Mouse (Mus musculus) stomach, adult 2 months (tissue): ENCODE results near the gene Nptxr. TPM values are rescaled to one million over a fixed set of nuclear protein-coding genes. Genes with fewer than 3 reads are reported as not detected.

Experiments used
- polyA plus RNA-seq: library from polyadenylated mRNA; depleted of rRNA; stranded (reverse); fragments of >200 nt; gene quantifications from 2 replicates; pipeline ENCODE4 v1.2.3, GENCODE M21; 2012; rRNA removed

Nptxr gene
- 2.7 and 2.9 TPM in 2 replicates for polyA plus RNA-seq

DNA sequence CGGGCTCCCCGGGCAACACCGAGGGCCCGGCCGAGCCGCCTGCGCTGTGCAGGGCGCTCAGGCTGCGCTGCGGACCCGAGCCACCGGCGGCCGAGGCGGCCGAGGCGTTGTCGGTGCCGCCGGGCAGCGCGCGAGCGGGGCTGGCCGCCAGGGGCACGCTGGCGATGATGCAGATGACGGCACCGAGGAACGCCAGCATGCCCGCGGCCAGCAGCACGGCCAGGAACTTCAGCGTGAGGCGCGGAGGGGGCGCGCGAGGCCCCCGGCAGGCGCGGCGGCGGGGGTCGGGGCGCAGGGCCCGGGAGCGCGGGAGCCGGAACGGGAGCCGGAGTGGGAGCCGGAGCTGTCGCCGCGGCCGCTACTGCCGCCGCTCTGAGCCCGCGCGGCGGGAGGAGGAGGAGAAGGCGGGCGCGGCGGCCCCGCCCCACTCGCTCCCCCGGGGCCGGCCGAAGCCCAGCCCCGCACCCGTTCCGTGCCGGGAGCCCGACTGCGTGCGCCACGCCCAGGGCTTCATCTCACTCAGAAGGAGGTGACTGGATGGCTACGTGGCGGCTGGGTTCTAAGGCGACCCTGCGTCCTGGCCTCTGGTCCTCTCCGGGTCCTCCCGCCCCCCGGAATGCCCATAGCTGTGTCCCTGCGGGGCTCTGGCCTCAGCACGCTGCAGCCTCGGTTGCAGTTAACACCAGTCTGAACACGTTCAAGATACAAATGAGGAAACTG is at the start of gene Nptxr:
Gene Nptxr, minus strand, starts transcription at position 415 of the 720 bp plus-strand sequence.

DNA sequence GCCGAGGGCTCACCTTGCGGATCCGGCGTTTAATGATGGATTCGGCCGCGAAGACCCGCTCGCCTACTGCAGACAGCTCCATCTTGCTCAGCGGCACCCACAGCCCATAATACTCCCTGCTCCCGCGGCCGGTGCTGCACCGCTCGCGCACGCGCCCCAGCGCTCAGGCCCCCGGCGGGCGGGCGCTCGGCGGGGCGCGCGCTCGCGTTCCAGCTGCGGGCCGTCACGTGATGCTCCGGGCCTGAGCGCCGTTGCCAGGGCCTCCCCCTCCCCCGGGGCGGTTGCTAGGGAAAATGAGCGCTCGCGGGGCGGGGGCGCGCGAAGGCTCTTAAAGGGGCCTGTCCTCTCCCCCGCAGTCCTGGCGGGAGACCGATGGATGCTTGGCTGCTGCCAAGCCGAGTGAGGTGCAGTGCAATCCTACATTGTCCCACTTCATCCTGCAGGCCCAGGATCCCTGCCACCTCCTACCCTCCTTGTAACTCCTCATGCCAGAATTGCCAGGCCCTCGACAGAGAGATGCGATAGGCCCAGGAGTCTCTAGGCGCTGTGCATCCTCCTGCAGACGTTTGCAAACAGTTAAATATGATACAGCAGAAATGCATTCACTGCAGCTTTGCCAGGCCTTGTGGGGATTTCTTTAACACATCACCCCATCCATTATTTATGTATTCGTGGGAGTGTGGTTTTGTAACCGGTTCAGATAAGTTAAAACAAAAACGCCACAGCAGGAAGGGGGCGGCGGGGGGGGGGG is 29.7 kb upstream of the Nptxr start, which contains the start of the genes Npcd and Cbx6:
Gene Npcd, minus strand, starts transcription at position 108 of the 751 bp plus-strand sequence.
Gene Cbx6, minus strand, starts transcription at position 559 of the 751 bp plus-strand sequence.

DNA sequence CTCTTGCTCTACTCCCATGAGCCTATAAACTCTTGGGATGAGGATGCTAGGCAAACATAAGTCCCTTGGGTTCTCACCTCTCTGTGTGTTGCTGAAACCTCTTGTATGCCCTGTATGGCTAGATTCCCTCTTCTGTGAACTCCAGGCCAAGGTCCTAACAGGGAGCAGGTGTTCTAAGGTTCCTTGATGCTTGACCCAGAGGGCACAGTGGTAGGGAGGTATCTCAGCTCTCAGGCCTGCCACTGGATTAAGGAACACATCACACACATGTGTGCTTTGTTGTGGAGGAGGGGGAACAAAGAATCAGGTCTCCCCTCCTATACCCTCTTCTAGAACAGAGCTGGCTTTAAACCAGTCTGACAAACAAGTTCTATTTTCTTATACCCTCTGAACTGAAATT is 26.8 kb downstream of the Nptxr start, which contains the start of gene Dnal4:
Gene Dnal4, minus strand, starts transcription at position 101 of the 400 bp plus-strand sequence.

GRCm38 (mm10) chr15:79741921-79742705 is 62.5 kb downstream of the Nptxr start, which contains the start of gene Sun2:
Gene Sun2, minus strand, starts transcription at chr15:79742536.

Other genes with a start within 250 kb of the Nptxr start
- not detected in 2 replicates for gene Dmc1, start 199.7 kb downstream of the Nptxr start, polyA plus RNA-seq
- gene Fam227a, start 145.8 kb downstream of the Nptxr start, polyA plus RNA-seq: 0.52 TPM in 1 of 2 replicates, not detected in the other
- 6.2 and 6.5 TPM in 2 replicates for gene Cby1, start 145.6 kb downstream of the Nptxr start, polyA plus RNA-seq
- 9.1 and 14.6 TPM in 2 replicates for gene Tomm22, start 133.9 kb downstream of the Nptxr start, polyA plus RNA-seq
- gene Josd1, start 116.8 kb downstream of the Nptxr start, polyA plus RNA-seq: 11.1 and 15.2 TPM in 2 replicates
- 15.7 and 19.2 TPM in 2 replicates for gene Gtpbp1, start 113.9 kb downstream of the Nptxr start, polyA plus RNA-seq
- 29.7 and 33.0 TPM in 2 replicates for gene Sun2, start 62.2 kb downstream of the Nptxr start, polyA plus RNA-seq
- gene Dnal4, start 26.9 kb downstream of the Nptxr start, polyA plus RNA-seq: 20.3 and 22.8 TPM in 2 replicates
- 0.76 TPM in 1 of 2 replicates, not detected in the other for gene Npcd, start 29.5 kb upstream of the Nptxr start, polyA plus RNA-seq
- gene Cbx6, start 29.9 kb upstream of the Nptxr start, polyA plus RNA-seq: 27.2 and 29.3 TPM in 2 replicates
- 5.1 and 8.7 TPM in 2 replicates for gene Apobec3, start 86.9 kb upstream of the Nptxr start, polyA plus RNA-seq
- gene Cbx7, start 166.4 kb upstream of the Nptxr start, polyA plus RNA-seq: 13.7 and 24.7 TPM in 2 replicates
- gene Pdgfb, start 210.2 kb upstream of the Nptxr start, polyA plus RNA-seq: 15.7 and 20.9 TPM in 2 replicates